Mouse (Mus musculus): Measurements from ENCODE around the gene Svop. TPM values are rescaled to one million over a fixed set of nuclear protein-coding genes. Genes with fewer than 3 reads are reported as not detected.

Svop gene
- total and polyA plus RNA-seq, 2 experiments from 2014 or later, result 81.3 to 173 TPM

GRCm38 (mm10) chr5:113983541-113983940 is 107.8 kb downstream of the Svop start:
- TF ChIP-seq CTCF (IDR thresholded peaks at IDR 0.05; ENCODE audit: low read depth), result no peak
- H3K4me1 ChIP-seq (ENCODE audit: insufficient read depth, low read length), result no peaks in the 10 kb centered on the region
- H3K9ac ChIP-seq (replicated peaks; ENCODE audit: low read length), result no peak overlapping the region
- no peaks in the 10 kb centered on the region for H3K9me3 ChIP-seq (ENCODE audit: low read length)
- DNase-seq (ENCODE audit: low spot score), result no peak
- H3K27me3 ChIP-seq (ENCODE audit: insufficient read depth, low read length), result no peaks in the 10 kb centered on the region
- no peak overlapping the region for H3K4me3 ChIP-seq (ENCODE audit: low read length)
- 66% methylated on average over 6 of the region's 6 CpGs for WGBS
- 0 out of 2 replicates have a peak, but pooled peaks cover 5% of the 10 kb centered on the region for H3K36me3 ChIP-seq (ENCODE audit: insufficient read depth, low read length)
- no peak overlapping the region for H3K4me2 ChIP-seq (ENCODE audit: low read depth, low read length)
- ATAC-seq, result no peak
- no peak overlapping the region for H3K27ac ChIP-seq

DNA sequence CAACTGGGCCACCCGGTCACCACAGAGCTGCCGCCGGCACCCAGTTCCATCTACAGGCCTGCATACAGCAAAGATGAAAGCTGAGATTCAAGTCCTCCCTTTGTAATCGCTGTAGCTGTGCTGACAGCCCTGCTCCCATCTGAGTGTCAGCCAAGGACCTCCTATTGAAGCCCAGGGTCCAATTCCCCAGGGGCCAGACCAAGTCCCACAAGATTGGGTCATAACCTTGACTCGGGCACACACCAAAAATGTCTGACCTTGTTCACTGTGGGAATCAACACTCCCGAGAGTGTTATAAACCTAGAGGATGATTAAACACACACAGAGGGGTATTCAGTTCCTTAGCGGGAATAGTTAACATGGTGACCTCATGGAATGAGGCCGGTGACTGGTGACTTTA is 109.5 kb downstream of the Svop start:
- no peaks in the 10 kb centered on the region for H3K27me3 ChIP-seq (ENCODE audit: insufficient read depth, low read length)
- H3K27ac ChIP-seq, result no peak overlapping the region
- no peak for TF ChIP-seq CTCF (IDR thresholded peaks at IDR 0.05; ENCODE audit: low read depth)
- H3K36me3 ChIP-seq (ENCODE audit: insufficient read depth, low read length), result no peaks in the 10 kb centered on the region; the same call in 1 of the 2 replicates
- no peak overlapping the region for H3K9ac ChIP-seq (replicated peaks; ENCODE audit: low read length)
- no peak overlapping the region for H3K4me2 ChIP-seq (ENCODE audit: low read depth, low read length)
- no peaks in the 10 kb centered on the region for H3K9me3 ChIP-seq (ENCODE audit: low read length)
- no peak overlapping the region for H3K4me3 ChIP-seq (ENCODE audit: low read length)
- ATAC-seq, result no peak
- no peaks in the 10 kb centered on the region for H3K4me1 ChIP-seq (ENCODE audit: insufficient read depth, low read length)
- no peak for DNase-seq (ENCODE audit: low spot score)
- 75% methylated on average over 8 of the region's 8 CpGs for WGBS

- no peaks in the 10 kb centered on the region for H3K4me1 ChIP-seq (ENCODE audit: insufficient read depth, low read length)
- H3K9me3 ChIP-seq (ENCODE audit: low read length), result no peaks in the 10 kb centered on the region
- no peak for DNase-seq (ENCODE audit: low spot score)
- H3K36me3 ChIP-seq (ENCODE audit: insufficient read depth, low read length), result no peaks in the 10 kb centered on the region; the same call in 1 of the 2 replicates
- H3K4me2 ChIP-seq (ENCODE audit: low read depth, low read length), result no peak overlapping the region
- no peaks in the 10 kb centered on the region for H3K27me3 ChIP-seq (ENCODE audit: insufficient read depth, low read length)
- 95% methylated on average over 6 of the region's 6 CpGs for WGBS
- H3K27ac ChIP-seq, result no peak overlapping the region
- no peak for TF ChIP-seq CTCF (IDR thresholded peaks at IDR 0.05; ENCODE audit: low read depth)
- H3K4me3 ChIP-seq (ENCODE audit: low read length), result no peak overlapping the region
- H3K9ac ChIP-seq (replicated peaks; ENCODE audit: low read length), result no peak overlapping the region
- ATAC-seq, result no peak
These were observed 110.2 kb downstream of the Svop start for GRCm38 (mm10) chr5:113981171-113981570.

DNA sequence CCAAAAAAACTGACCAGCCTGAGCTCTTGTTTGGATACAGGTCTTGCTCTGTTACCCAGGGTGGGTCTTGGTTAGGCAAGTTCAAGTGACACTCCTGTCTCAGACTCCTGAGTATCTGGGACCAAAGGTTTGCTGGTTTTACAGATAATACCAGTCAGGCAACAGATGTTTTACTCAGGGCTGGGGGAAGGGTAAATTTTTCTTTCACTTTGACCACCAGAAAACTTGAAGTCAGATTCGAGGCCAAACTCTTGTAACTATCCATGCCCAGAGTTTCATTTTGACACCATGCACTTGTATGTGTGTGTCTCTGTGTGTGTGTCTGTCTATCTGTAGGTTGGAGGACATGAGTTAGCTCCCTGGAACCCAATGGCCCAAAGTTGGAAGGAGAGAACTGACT is 110.9 kb downstream of the Svop start:
- no peaks in the 10 kb centered on the region for H3K27me3 ChIP-seq (ENCODE audit: insufficient read depth, low read length)
- H3K27ac ChIP-seq, result no peak overlapping the region
- no peaks in the 10 kb centered on the region for H3K9me3 ChIP-seq (ENCODE audit: low read length)
- DNase-seq (ENCODE audit: low spot score) (no peak), ATAC-seq (no peak)
- H3K9ac ChIP-seq (replicated peaks; ENCODE audit: low read length), result no peak overlapping the region
- WGBS, result 76% methylated on average over 1 of the region's 1 CpGs
- no peak overlapping the region for H3K4me3 ChIP-seq (ENCODE audit: low read length)
- no peaks in the 10 kb centered on the region; the same call in 1 of the 2 replicates for H3K36me3 ChIP-seq (ENCODE audit: insufficient read depth, low read length)
- H3K4me2 ChIP-seq (ENCODE audit: low read depth, low read length), result no peak overlapping the region
- no peak for TF ChIP-seq CTCF (IDR thresholded peaks at IDR 0.05; ENCODE audit: low read depth)
- H3K4me1 ChIP-seq (ENCODE audit: insufficient read depth, low read length), result peaks cover 5% of the 10 kb centered on the region; the same call in 1 of the 2 replicates

DNA sequence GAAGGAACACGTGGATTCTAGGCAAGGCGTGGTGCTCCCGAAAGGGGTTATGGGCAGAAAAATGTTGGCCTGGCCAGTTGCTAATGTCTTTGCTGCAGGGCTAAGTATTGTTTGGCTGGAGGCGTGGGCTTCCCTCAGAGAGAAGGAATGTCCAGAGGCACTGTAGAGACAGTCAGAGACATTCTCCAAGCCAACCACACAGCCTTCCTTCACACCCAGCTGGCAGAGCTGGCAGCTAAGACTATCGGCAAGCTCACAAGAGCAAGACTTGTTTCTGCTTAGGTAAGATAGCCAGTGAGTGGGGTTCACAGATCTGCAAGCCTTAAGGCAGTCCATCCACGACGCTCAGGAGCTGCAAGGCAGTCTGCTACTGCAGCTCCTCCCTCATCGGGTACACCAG is 114.1 kb downstream of the Svop start:
- ATAC-seq (no peak), DNase-seq (ENCODE audit: low spot score) (no peak)
- TF ChIP-seq CTCF (IDR thresholded peaks at IDR 0.05; ENCODE audit: low read depth), result no peak
- peaks cover 23% of the 10 kb centered on the region for H3K4me1 ChIP-seq (ENCODE audit: insufficient read depth, low read length)
- no peaks in the 10 kb centered on the region for H3K9me3 ChIP-seq (ENCODE audit: low read length)
- no peak overlapping the region for H3K4me3 ChIP-seq (ENCODE audit: low read length)
- 73% methylated on average over 8 of the region's 8 CpGs for WGBS
- H3K4me2 ChIP-seq (ENCODE audit: low read depth, low read length), result no peak overlapping the region
- H3K27ac ChIP-seq, result no peak overlapping the region
- H3K27me3 ChIP-seq (ENCODE audit: insufficient read depth, low read length), result no peaks in the 10 kb centered on the region
- no peak overlapping the region for H3K9ac ChIP-seq (replicated peaks; ENCODE audit: low read length)
- no peaks in the 10 kb centered on the region; the same call in 1 of the 2 replicates for H3K36me3 ChIP-seq (ENCODE audit: insufficient read depth, low read length)

Other genes starting within 250 kb of the Svop start
- 151 and 159 TPM in 2 replicates for gene Coro1c, start 182.8 kb downstream of the Svop start, total RNA-seq (2014; rRNA removed)
- gene Coro1c, start 182.8 kb downstream of the Svop start, polyA plus RNA-seq (2015; fragmentation: Nextera tagmentation; extraction: Ambion mirVana), result 140 and 149 TPM in 2 replicates
- 12.4 and 14.5 TPM in 2 replicates for gene Ssh1, start 97.7 kb downstream of the Svop start, total RNA-seq (2014; rRNA removed)
- 9.7 and 11.6 TPM in 2 replicates for gene Ssh1, start 97.7 kb downstream of the Svop start, polyA plus RNA-seq (2015; fragmentation: Nextera tagmentation; extraction: Ambion mirVana)
- gene Dao, start 87.9 kb downstream of the Svop start, total RNA-seq (2014; rRNA removed), result 0.84 TPM in 1 of 2 replicates, not detected in the other
- 0.14 TPM in 1 of 2 replicates, not detected in the other for gene Dao, start 87.9 kb downstream of the Svop start, polyA plus RNA-seq (2015; fragmentation: Nextera tagmentation; extraction: Ambion mirVana)
- gene Usp30, start 26.1 kb downstream of the Svop start, total RNA-seq (2014; rRNA removed), result 47.2 and 54.9 TPM in 2 replicates
- gene Usp30, start 26.1 kb downstream of the Svop start, polyA plus RNA-seq (2015; fragmentation: Nextera tagmentation; extraction: Ambion mirVana), result 17.6 and 18.0 TPM in 2 replicates
- 3.1 and 9.5 TPM in 2 replicates for gene Alkbh2, start 36.6 kb upstream of the Svop start, total RNA-seq (2014; rRNA removed)
- 7.6 and 8.0 TPM in 2 replicates for gene Alkbh2, start 36.6 kb upstream of the Svop start, polyA plus RNA-seq (2015; fragmentation: Nextera tagmentation; extraction: Ambion mirVana)
- 13.8 and 15.5 TPM in 2 replicates for gene Ung, start 38.8 kb upstream of the Svop start, total RNA-seq (2014; rRNA removed)
- 13.8 and 14.0 TPM in 2 replicates for gene Ung, start 38.8 kb upstream of the Svop start, polyA plus RNA-seq (2015; fragmentation: Nextera tagmentation; extraction: Ambion mirVana)
- gene Acacb, start 55.0 kb upstream of the Svop start, total RNA-seq (2014; rRNA removed), result 3.4 and 7.0 TPM in 2 replicates
- 5.1 and 6.1 TPM in 2 replicates for gene Acacb, start 55.0 kb upstream of the Svop start, polyA plus RNA-seq (2015; fragmentation: Nextera tagmentation; extraction: Ambion mirVana)
- gene Foxn4, start 182.2 kb upstream of the Svop start, total RNA-seq (2014; rRNA removed), result 0.47 and 1.4 TPM in 2 replicates
- 0.36 and 0.47 TPM in 2 replicates for gene Foxn4, start 182.2 kb upstream of the Svop start, polyA plus RNA-seq (2015; fragmentation: Nextera tagmentation; extraction: Ambion mirVana)
- 0.72 TPM in 1 of 2 replicates, not detected in the other for gene Myo1h, start 197.6 kb upstream of the Svop start, total RNA-seq (2014; rRNA removed)
- gene Myo1h, start 197.6 kb upstream of the Svop start, polyA plus RNA-seq (2015; fragmentation: Nextera tagmentation; extraction: Ambion mirVana), result 0.56 and 0.72 TPM in 2 replicates